Mouse (Mus musculus): ENCODE data around the gene Gm16253. TPM values are rescaled to one million over a fixed set of nuclear protein-coding genes. Genes with fewer than 3 reads are reported as not detected.

Gm16253 gene
- total and polyA plus RNA-seq, 2 experiments, result not detected

- Histone ChIP-seq H3K36me3 (ENCODE audit: control insufficient read depth, insufficient read depth, low read length) (no peaks in the 10 kb centered on the region), H3K27me3 (ENCODE audit: control insufficient read depth, insufficient read depth, low read length) (no peaks in the 10 kb centered on the region; the same call in 1 of the 2 replicates), H3K27ac (replicated peaks; ENCODE audit: insufficient read depth, low read depth, low read length) (no peak overlapping the region), H3K4me3 (ENCODE audit: insufficient read depth, low read depth, low read length) (no peak overlapping the region), H3K79me2 (ENCODE audit: control insufficient read depth, insufficient read depth, low read length) (no peaks in the 10 kb centered on the region; the same call in 1 of the 2 replicates), H3K9ac (ENCODE audit: low read depth, low read length) (no peak overlapping the region), H3K4me1 (ENCODE audit: control insufficient read depth, insufficient read depth, low read length) (0 out of 2 replicates have a peak, but pooled peaks cover 1% of the 10 kb centered on the region)
- 47% methylated on average over 6 of the region's 6 CpGs for WGBS
- no peak for DNase-seq (ENCODE audit: extremely low read depth, low read depth, low spot score)
- no peak for TF ChIP-seq CTCF (IDR thresholded peaks at IDR 0.05; ENCODE audit: low read depth, low read length)
- no peak for TF ChIP-seq POLR2A (IDR thresholded peaks at IDR 0.05; ENCODE audit: extremely low read depth, insufficient read depth, low read length)
Observed at GRCm38 (mm10) chr3:96595661-96596060, 18.9 kb downstream of the Gm16253 start.

- Histone ChIP-seq H3K36me3 (ENCODE audit: control insufficient read depth, insufficient read depth, low read length) (no peaks in the 10 kb centered on the region), H3K27ac (replicated peaks; ENCODE audit: insufficient read depth, low read depth, low read length) (no peak within 1 kb of the TSS), H3K79me2 (ENCODE audit: control insufficient read depth, insufficient read depth, low read length) (no peaks in the 10 kb centered on the region; the same call in 1 of the 2 replicates), H3K27me3 (ENCODE audit: control insufficient read depth, insufficient read depth, low read length) (no peaks in the 10 kb centered on the region; the same call in 1 of the 2 replicates), H3K9ac (ENCODE audit: low read depth, low read length) (peak within 1 kb of the TSS; percentile 12; the same call in 1 of the 2 replicates), H3K4me1 (ENCODE audit: control insufficient read depth, insufficient read depth, low read length) (0 out of 2 replicates have a peak, but pooled peaks cover 1% of the 10 kb centered on the region), H3K4me3 (ENCODE audit: insufficient read depth, low read depth, low read length) (peak within 1 kb of the TSS; percentile 32; the same call in 1 of the 2 replicates)
- no peak for TF ChIP-seq POLR2A (IDR thresholded peaks at IDR 0.05; ENCODE audit: extremely low read depth, insufficient read depth, low read length)
- TF ChIP-seq CTCF (IDR thresholded peaks at IDR 0.05; ENCODE audit: low read depth, low read length), result no peak
- no peak for DNase-seq (ENCODE audit: extremely low read depth, low read depth, low spot score)
- 7% methylated on average over 23 of the region's 23 CpGs for WGBS
Observed at GRCm38 (mm10) chr3:96596228-96596707, 19.5 kb downstream of the Gm16253 start, which contains the start of gene Ankrd34a. Gene Ankrd34a (plus strand): TSS chr3:96596636.

DNA sequence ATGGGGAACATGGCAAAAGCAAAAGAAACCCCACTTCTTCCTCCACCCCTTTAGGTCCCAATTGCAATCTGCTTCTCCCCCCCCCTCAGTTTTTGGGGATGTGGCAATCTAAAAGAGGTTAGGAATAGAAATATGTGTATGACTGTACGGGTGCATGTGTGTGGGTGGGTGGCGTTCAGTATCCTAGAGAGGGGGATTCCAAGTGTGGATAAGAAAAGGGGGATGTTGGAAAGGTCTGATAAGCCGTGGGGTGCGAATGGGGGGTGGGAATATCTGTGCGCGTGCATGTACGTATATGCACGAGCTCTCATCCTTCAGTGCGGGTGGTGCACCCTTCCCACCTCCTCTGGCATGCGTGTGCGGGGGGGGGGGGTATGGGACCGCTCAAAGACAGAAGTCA, 20.1 kb downstream of the Gm16253 start:
- TF ChIP-seq CTCF (IDR thresholded peaks at IDR 0.05; ENCODE audit: low read depth, low read length), result no peak
- TF ChIP-seq POLR2A (IDR thresholded peaks at IDR 0.05; ENCODE audit: extremely low read depth, insufficient read depth, low read length), result no peak
- Histone ChIP-seq H3K4me3 (ENCODE audit: insufficient read depth, low read depth, low read length) (no peak overlapping the region), H3K36me3 (ENCODE audit: control insufficient read depth, insufficient read depth, low read length) (no peaks in the 10 kb centered on the region), H3K27ac (replicated peaks; ENCODE audit: insufficient read depth, low read depth, low read length) (no peak overlapping the region), H3K79me2 (ENCODE audit: control insufficient read depth, insufficient read depth, low read length) (no peaks in the 10 kb centered on the region; the same call in 1 of the 2 replicates), H3K4me1 (ENCODE audit: control insufficient read depth, insufficient read depth, low read length) (0 out of 2 replicates have a peak, but pooled peaks cover 1% of the 10 kb centered on the region), H3K9ac (ENCODE audit: low read depth, low read length) (no peak overlapping the region), H3K27me3 (ENCODE audit: control insufficient read depth, insufficient read depth, low read length) (no peaks in the 10 kb centered on the region; the same call in 1 of the 2 replicates)
- no peak for DNase-seq (ENCODE audit: extremely low read depth, low read depth, low spot score)
- 10% methylated on average over 12 of the region's 12 CpGs for WGBS

DNA sequence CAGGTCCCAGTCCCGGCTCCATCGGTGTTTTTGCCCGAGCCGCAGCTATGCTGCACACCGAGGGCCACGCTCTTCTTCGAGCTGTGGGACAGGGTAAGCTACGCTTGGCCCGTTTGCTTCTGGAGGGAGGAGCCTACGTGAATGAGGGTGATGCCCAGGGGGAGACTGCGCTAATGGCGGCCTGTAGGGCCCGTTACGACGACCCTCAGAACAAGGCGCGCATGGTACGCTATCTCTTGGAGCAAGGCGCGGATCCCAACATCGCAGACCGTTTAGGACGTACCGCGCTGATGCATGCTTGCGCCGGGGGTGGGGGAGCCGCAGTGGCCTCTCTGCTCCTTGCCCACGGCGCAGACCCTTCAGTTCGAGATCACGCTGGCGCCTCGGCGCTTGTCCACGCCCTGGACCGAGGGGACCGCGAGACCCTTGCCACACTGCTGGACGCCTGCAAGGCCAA, 20.7 kb downstream of the Gm16253 start:
- Histone ChIP-seq H3K36me3 (ENCODE audit: control insufficient read depth, insufficient read depth, low read length) (no peaks in the 10 kb centered on the region), H3K27me3 (ENCODE audit: control insufficient read depth, insufficient read depth, low read length) (no peaks in the 10 kb centered on the region; the same call in 1 of the 2 replicates), H3K4me1 (ENCODE audit: control insufficient read depth, insufficient read depth, low read length) (0 out of 2 replicates have a peak, but pooled peaks cover 1% of the 10 kb centered on the region), H3K4me3 (ENCODE audit: insufficient read depth, low read depth, low read length) (peak overlapping the region; percentile 32), H3K9ac (ENCODE audit: low read depth, low read length) (peak overlapping the region; percentile 35), H3K79me2 (ENCODE audit: control insufficient read depth, insufficient read depth, low read length) (no peaks in the 10 kb centered on the region), H3K27ac (replicated peaks; ENCODE audit: insufficient read depth, low read depth, low read length) (no peak overlapping the region)
- TF ChIP-seq CTCF (IDR thresholded peaks at IDR 0.05; ENCODE audit: low read depth, low read length) (no peak), POLR2A (IDR thresholded peaks at IDR 0.05; ENCODE audit: extremely low read depth, insufficient read depth, low read length) (no peak)
- 1% methylated on average over 40 of the region's 40 CpGs for WGBS
- no peak for DNase-seq (ENCODE audit: extremely low read depth, low read depth, low spot score)

GRCm38 (mm10) chr3:96598156-96599068, 21.6 kb downstream of the Gm16253 start:
- H3K9ac ChIP-seq (ENCODE audit: low read depth, low read length), result peak overlapping the region; percentile 50
- no peaks in the 10 kb centered on the region for H3K4me1 ChIP-seq (ENCODE audit: control insufficient read depth, insufficient read depth, low read length)
- DNase-seq (ENCODE audit: extremely low read depth, low read depth, low spot score), result no peak
- no peaks in the 10 kb centered on the region; the same call in 1 of the 2 replicates for H3K27me3 ChIP-seq (ENCODE audit: control insufficient read depth, insufficient read depth, low read length)
- no peaks in the 10 kb centered on the region for H3K36me3 ChIP-seq (ENCODE audit: control insufficient read depth, insufficient read depth, low read length)
- H3K79me2 ChIP-seq (ENCODE audit: control insufficient read depth, insufficient read depth, low read length), result no peaks in the 10 kb centered on the region
- peak overlapping the region; percentile 54 for H3K4me3 ChIP-seq (ENCODE audit: insufficient read depth, low read depth, low read length)
- 7% methylated on average over 54 of the region's 54 CpGs for WGBS
- H3K27ac ChIP-seq (replicated peaks; ENCODE audit: insufficient read depth, low read depth, low read length), result no peak overlapping the region
- no peak for TF ChIP-seq CTCF (IDR thresholded peaks at IDR 0.05; ENCODE audit: low read depth, low read length)
